ENCODE assay signal across 8 mouse cellular contexts in genomic region chr2:26329402-26329801, GRCm38 (mm10). TPM values are rescaled to one million over a fixed set of nuclear protein-coding genes. Genes with fewer than 3 reads are reported as not detected.
DNase-seq lines count a peak whose midpoint lies in the region; ATAC-seq and TF ChIP-seq lines count a peak whose summit lies in the region.

No protein-coding gene starts in this region.

- TF ChIP-seq CTCF in thymus, adult 2 months (IDR thresholded peaks at IDR 0.05; ENCODE audit: borderline replicate concordance, control insufficient read depth, extremely low read depth, insufficient read depth, low read length, poor library complexity) = no peak

- WGBS in midbrain, embryonic 13.5 days = 53% methylated on average over 8 of the region's 8 CpGs
- 55% methylated on average over 8 of the region's 8 CpGs for WGBS in midbrain, embryonic 15.5 days
- WGBS in neural tube, embryonic 13.5 days = 51% methylated on average over 8 of the region's 8 CpGs
- 93% methylated on average over 8 of the region's 8 CpGs for WGBS in thymus, adult 2 months

- 0 out of 2 replicates have a peak overlapping the region, but pooled peaks have one; percentile 21 for H3K27ac ChIP-seq in midbrain, embryonic 13.5 days
- H3K27ac ChIP-seq in midbrain, embryonic 15.5 days = no peak overlapping the region
- peak overlapping the region; percentile 59 for H3K27ac ChIP-seq in neural tube, embryonic 13.5 days (replicated peaks)
- H3K27ac ChIP-seq in thymus, adult 2 months (ENCODE audit: control insufficient read depth, insufficient read depth, low read length) = no peak overlapping the region

- H3K9me3 ChIP-seq in midbrain, embryonic 13.5 days = no peaks in the 10 kb centered on the region
- no peaks in the 10 kb centered on the region for H3K9me3 ChIP-seq in midbrain, embryonic 15.5 days
- no peaks in the 10 kb centered on the region for H3K9me3 ChIP-seq in neural tube, embryonic 13.5 days

- no peak overlapping the region for H3K9ac ChIP-seq in midbrain, embryonic 13.5 days (replicated peaks)
- no peak overlapping the region for H3K9ac ChIP-seq in midbrain, embryonic 15.5 days
- no peak overlapping the region for H3K9ac ChIP-seq in neural tube, embryonic 13.5 days

- ATAC-seq in midbrain, embryonic 13.5 days = no peak
- ATAC-seq in midbrain, embryonic 15.5 days (replicated peaks) = no peak
- ATAC-seq in neural tube, embryonic 13.5 days (ENCODE audit: low read depth) = no peak

- no peak for TF ChIP-seq POLR2A in thymus, adult 2 months (IDR thresholded peaks at IDR 0.05; ENCODE audit: control insufficient read depth, extremely low read depth, insufficient read depth, low read length, poor library complexity)

- H3K36me3 ChIP-seq in midbrain, embryonic 13.5 days = peaks cover 78% of the 10 kb centered on the region
- H3K36me3 ChIP-seq in midbrain, embryonic 15.5 days (replicated peaks) = peaks cover 39% of the 10 kb centered on the region
- peaks cover 82% of the 10 kb centered on the region for H3K36me3 ChIP-seq in neural tube, embryonic 13.5 days
- H3K36me3 ChIP-seq in thymus, adult 2 months (ENCODE audit: control insufficient read depth, insufficient read depth, low read length) = 0 out of 2 replicates have a peak, but pooled peaks cover 7% of the 10 kb centered on the region

- H3K27me3 ChIP-seq in midbrain, embryonic 13.5 days = no peaks in the 10 kb centered on the region
- no peaks in the 10 kb centered on the region for H3K27me3 ChIP-seq in midbrain, embryonic 15.5 days (replicated peaks)
- H3K27me3 ChIP-seq in neural tube, embryonic 13.5 days = no peaks in the 10 kb centered on the region
- no peaks in the 10 kb centered on the region for H3K27me3 ChIP-seq in thymus, adult 2 months (ENCODE audit: control insufficient read depth, insufficient read depth, low read length)

- H3K4me2 ChIP-seq in midbrain, embryonic 13.5 days (replicated peaks) = no peak overlapping the region
- no peak overlapping the region for H3K4me2 ChIP-seq in midbrain, embryonic 15.5 days
- no peak overlapping the region for H3K4me2 ChIP-seq in neural tube, embryonic 13.5 days

- H3K4me1 ChIP-seq in midbrain, embryonic 13.5 days (replicated peaks) = no peaks in the 10 kb centered on the region
- H3K4me1 ChIP-seq in midbrain, embryonic 15.5 days = no peaks in the 10 kb centered on the region
- H3K4me1 ChIP-seq in neural tube, embryonic 13.5 days (replicated peaks) = peaks cover 9% of the 10 kb centered on the region; the same call in 1 of the 2 replicates
- H3K4me1 ChIP-seq in thymus, adult 2 months (replicated peaks; ENCODE audit: control insufficient read depth, insufficient read depth, low read length) = no peaks in the 10 kb centered on the region

- no peak overlapping the region for H3K4me3 ChIP-seq in midbrain, embryonic 13.5 days (replicated peaks)
- H3K4me3 ChIP-seq in midbrain, embryonic 15.5 days = no peak overlapping the region
- H3K4me3 ChIP-seq in neural tube, embryonic 13.5 days = no peak overlapping the region
- no peak overlapping the region for H3K4me3 ChIP-seq in thymus, adult 2 months (ENCODE audit: control insufficient read depth, insufficient read depth, low read length)

- intact Hi-C loops in heart, postnatal 14 days (cut with DNase I) = no loop called here

- DNase-seq in embryo, embryonic 10.5 days (ENCODE audit: low spot score) = peak; percentile 29
- DNase-seq in embryo, embryonic 9.5 days (ENCODE audit: extremely low spot score) = no peak
- DNase-seq in heart, postnatal 14 days = peak; percentile 74 to 79
- no peak for DNase-seq in thymus, adult 2 months
- DNase-seq in urinary bladder, postnatal 4 days (ENCODE audit: low spot score in 2 of 2) = no peak

RNA-seq across cellular contexts. Expression of gene Gpsm1, which starts 14.1 kb away (rescaled TPM):
- polyA plus RNA-seq in midbrain, embryonic 13.5 days (2015; fragmentation: Nextera tagmentation; extraction: Ambion mirVana) = 147 and 162 TPM in 2 replicates
- 211 and 216 TPM in 2 replicates for polyA plus RNA-seq in midbrain, embryonic 15.5 days (2015; fragmentation: Nextera tagmentation; extraction: Ambion mirVana)
- 100 to 1,000 TPM; 200 to 237 TPM for total RNA-seq in heart, postnatal 14 days (2021)
- 109 and 114 TPM in 2 replicates for polyA plus RNA-seq in neural tube, embryonic 13.5 days (2015; fragmentation: Nextera tagmentation; extraction: Ambion mirVana)
- 39.7 and 57.7 TPM in 2 replicates for polyA plus RNA-seq in thymus, adult 2 months (2012; rRNA removed)

RNA-seq across cellular contexts. Expression of gene Dnlz, which starts 22.5 kb away (rescaled TPM):
- polyA plus RNA-seq in midbrain, embryonic 13.5 days (2015; fragmentation: Nextera tagmentation; extraction: Ambion mirVana) = 28.1 and 30.6 TPM in 2 replicates
- polyA plus RNA-seq in midbrain, embryonic 15.5 days (2015; fragmentation: Nextera tagmentation; extraction: Ambion mirVana) = 27.6 and 29.8 TPM in 2 replicates
- total RNA-seq in heart, postnatal 14 days (2021) = 10 to 100 TPM; 15.5 to 16.3 TPM
- polyA plus RNA-seq in neural tube, embryonic 13.5 days (2015; fragmentation: Nextera tagmentation; extraction: Ambion mirVana) = 30.1 and 34.2 TPM in 2 replicates
- 31.5 and 32.0 TPM in 2 replicates for polyA plus RNA-seq in thymus, adult 2 months (2012; rRNA removed)

RNA-seq across cellular contexts. Expression of gene Card9, which starts 31.3 kb away (rescaled TPM):
- polyA plus RNA-seq in midbrain, embryonic 13.5 days (2015; fragmentation: Nextera tagmentation; extraction: Ambion mirVana) = 1.4 and 2.3 TPM in 2 replicates
- 1.6 and 2.9 TPM in 2 replicates for polyA plus RNA-seq in midbrain, embryonic 15.5 days (2015; fragmentation: Nextera tagmentation; extraction: Ambion mirVana)
- 1 to 10 TPM; 1.3 to 1.5 TPM for total RNA-seq in heart, postnatal 14 days (2021)
- polyA plus RNA-seq in neural tube, embryonic 13.5 days (2015; fragmentation: Nextera tagmentation; extraction: Ambion mirVana) = 1.3 and 2.0 TPM in 2 replicates
- polyA plus RNA-seq in thymus, adult 2 months (2012; rRNA removed) = 39.1 and 51.0 TPM in 2 replicates

RNA-seq across cellular contexts. Expression of gene Ccdc187, which starts 35.0 kb away (rescaled TPM):
- 0.17 and 0.23 TPM in 2 replicates for polyA plus RNA-seq in midbrain, embryonic 13.5 days (2015; fragmentation: Nextera tagmentation; extraction: Ambion mirVana)
- polyA plus RNA-seq in midbrain, embryonic 15.5 days (2015; fragmentation: Nextera tagmentation; extraction: Ambion mirVana) = 0.18 and 0.25 TPM in 2 replicates
- total RNA-seq in heart, postnatal 14 days (2021) = under 1 TPM; 0.10 to 0.17 TPM
- 0.06 and 0.08 TPM in 2 replicates for polyA plus RNA-seq in neural tube, embryonic 13.5 days (2015; fragmentation: Nextera tagmentation; extraction: Ambion mirVana)
- 0.19 and 0.23 TPM in 2 replicates for polyA plus RNA-seq in thymus, adult 2 months (2012; rRNA removed)

RNA-seq across cellular contexts. Expression of gene Snapc4, which starts 51.1 kb away (rescaled TPM):
- 28.2 and 32.3 TPM in 2 replicates for polyA plus RNA-seq in midbrain, embryonic 13.5 days (2015; fragmentation: Nextera tagmentation; extraction: Ambion mirVana)
- polyA plus RNA-seq in midbrain, embryonic 15.5 days (2015; fragmentation: Nextera tagmentation; extraction: Ambion mirVana) = 33.0 and 40.0 TPM in 2 replicates
- 10 to 100 TPM; 11.8 to 13.3 TPM for total RNA-seq in heart, postnatal 14 days (2021)
- 25.4 and 26.8 TPM in 2 replicates for polyA plus RNA-seq in neural tube, embryonic 13.5 days (2015; fragmentation: Nextera tagmentation; extraction: Ambion mirVana)
- 59.2 and 60.4 TPM in 2 replicates for polyA plus RNA-seq in thymus, adult 2 months (2012; rRNA removed)

Comparison
In these comparisons a context has a peak if more than half of its experiments do, and no peak if none do; other contexts are left out.
1. DNase-seq: peak in embryo, embryonic 10.5 days (single experiment) and heart, postnatal 14 days (2 of 2); none in embryo, embryonic 9.5 days (single experiment), thymus, adult 2 months (single experiment) and urinary bladder, postnatal 4 days (0 of 2).
2. H3K27ac ChIP-seq: peak in midbrain, embryonic 13.5 days (single experiment) and neural tube, embryonic 13.5 days (single experiment); none in midbrain, embryonic 15.5 days (single experiment) and thymus, adult 2 months (single experiment).
3. RNA of gene Card9, which starts 31.3 kb away (polyA plus RNA-seq): 39.1 to 51.0 TPM in thymus, adult 2 months; 1.6 to 2.9 TPM in midbrain, embryonic 15.5 days, 1.3 to 2.0 TPM in neural tube, embryonic 13.5 days and 1.4 to 2.3 TPM in midbrain, embryonic 13.5 days; every median in the first group is over 10 times any median in the second.